Mouse (Mus musculus): ENCODE data around the gene Anks1b. TPM values are rescaled to one million over a fixed set of nuclear protein-coding genes. Genes with fewer than 3 reads are reported as not detected.
A peak's percentile ranks its signal among the peaks of the same experiment; 100 is the strongest.

The Anks1b gene
- polyA plus RNA-seq, 1 experiment from 2014 or later, result 52.2 TPM

- ATAC-seq (ENCODE audit: low FRiP score), result no peak
- Histone ChIP-seq H3K27ac (no peak overlapping the region), H3K9me3 (no peaks in the 10 kb centered on the region), H3K4me3 (no peak overlapping the region), H3K9ac (no peak overlapping the region), H3K27me3 (no peaks in the 10 kb centered on the region), H3K36me3 (no peaks in the 10 kb centered on the region), H3K4me1 (replicated peaks) (no peaks in the 10 kb centered on the region), H3K4me2 (no peak overlapping the region)
- WGBS, result 96% methylated on average over 2 of the region's 2 CpGs
These were observed 793.4 kb downstream of the Anks1b start for GRCm38 (mm10) chr10:90666746-90667145.

- no peak overlapping the region for H3K9ac ChIP-seq
- ATAC-seq (ENCODE audit: low FRiP score), result no peak
These were observed 797.0 kb downstream of the Anks1b start for GRCm38 (mm10) chr10:90670291-90670690.

GRCm38 (mm10) chr10:90672135-90672534 is 798.8 kb downstream of the Anks1b start:
- H3K9me3 ChIP-seq, result no peaks in the 10 kb centered on the region
- 88% methylated on average over 3 of the region's 3 CpGs for WGBS
- H3K9ac ChIP-seq, result no peak overlapping the region
- H3K4me1 ChIP-seq (replicated peaks), result no peaks in the 10 kb centered on the region
- H3K27ac ChIP-seq, result no peak overlapping the region
- H3K4me3 ChIP-seq, result no peak overlapping the region
- ATAC-seq (ENCODE audit: low FRiP score), result no peak
- H3K36me3 ChIP-seq, result no peaks in the 10 kb centered on the region
- H3K27me3 ChIP-seq, result no peaks in the 10 kb centered on the region
- no peak overlapping the region for H3K4me2 ChIP-seq

More at GRCm38 (mm10) chr10:90670291-90670690, 797.0 kb downstream of the Anks1b start:
- Histone ChIP-seq H3K9me3 (no peaks in the 10 kb centered on the region), H3K4me2 (no peak overlapping the region), H3K27me3 (no peaks in the 10 kb centered on the region), H3K27ac (no peak overlapping the region), H3K4me3 (no peak overlapping the region), H3K4me1 (replicated peaks) (no peaks in the 10 kb centered on the region), H3K36me3 (no peaks in the 10 kb centered on the region)
- WGBS, result 89% methylated on average over 3 of the region's 3 CpGs

GRCm38 (mm10) chr10:90674362-90674761 is 801.1 kb downstream of the Anks1b start:
- whole genome bisulfite sequencing, result 80% methylated on average over 10 of the region's 10 CpGs
- H3K4me3 ChIP-seq, result no peak overlapping the region
- ATAC-seq (ENCODE audit: low FRiP score), result no peak
- H3K9ac ChIP-seq, result no peak overlapping the region
- H3K4me2 ChIP-seq, result no peak overlapping the region
- H3K27me3 ChIP-seq, result no peaks in the 10 kb centered on the region
- H3K4me1 ChIP-seq (replicated peaks), result no peaks in the 10 kb centered on the region
- no peaks in the 10 kb centered on the region for H3K36me3 ChIP-seq
- no peak overlapping the region for H3K27ac ChIP-seq
- no peaks in the 10 kb centered on the region for H3K9me3 ChIP-seq

GRCm38 (mm10) chr10:90677421-90677820 is 804.1 kb downstream of the Anks1b start:
- WGBS, result 85% methylated on average over 3 of the region's 3 CpGs
- Histone ChIP-seq H3K4me1 (replicated peaks) (no peaks in the 10 kb centered on the region), H3K27me3 (no peaks in the 10 kb centered on the region), H3K9me3 (no peaks in the 10 kb centered on the region), H3K4me3 (no peak overlapping the region), H3K36me3 (no peaks in the 10 kb centered on the region), H3K9ac (no peak overlapping the region), H3K4me2 (no peak overlapping the region), H3K27ac (no peak overlapping the region)
- ATAC-seq (ENCODE audit: low FRiP score), result no peak

GRCm38 (mm10) chr10:90679713-90680470 is 806.6 kb downstream of the Anks1b start:
- Histone ChIP-seq H3K9me3 (no peaks in the 10 kb centered on the region), H3K4me2 (no peak overlapping the region), H3K36me3 (no peaks in the 10 kb centered on the region), H3K9ac (no peak overlapping the region), H3K27me3 (no peaks in the 10 kb centered on the region), H3K4me1 (replicated peaks) (no peaks in the 10 kb centered on the region), H3K27ac (no peak overlapping the region), H3K4me3 (no peak overlapping the region)
- no peak for ATAC-seq (ENCODE audit: low FRiP score)
- 83% methylated on average over 10 of the region's 10 CpGs for WGBS

GRCm38 (mm10) chr10:90683813-90684212 is 810.5 kb downstream of the Anks1b start:
- no peaks in the 10 kb centered on the region for H3K36me3 ChIP-seq
- H3K4me2 ChIP-seq, result no peak overlapping the region
- no peaks in the 10 kb centered on the region for H3K27me3 ChIP-seq
- no peaks in the 10 kb centered on the region for H3K4me1 ChIP-seq (replicated peaks)
- no peak for ATAC-seq (ENCODE audit: low FRiP score)
- no peak overlapping the region for H3K27ac ChIP-seq
- whole genome bisulfite sequencing, result 43% methylated on average over 3 of the region's 3 CpGs
- H3K9ac ChIP-seq, result no peak overlapping the region
- no peak overlapping the region for H3K4me3 ChIP-seq
- H3K9me3 ChIP-seq, result no peaks in the 10 kb centered on the region

GRCm38 (mm10) chr10:90685367-90685766 is 812.1 kb downstream of the Anks1b start:
- ATAC-seq (ENCODE audit: low FRiP score), result no peak
- H3K4me2 ChIP-seq, result no peak overlapping the region
- H3K9me3 ChIP-seq, result no peaks in the 10 kb centered on the region
- H3K4me1 ChIP-seq (replicated peaks), result 0 out of 2 replicates have a peak, but pooled peaks cover 3% of the 10 kb centered on the region
- H3K4me3 ChIP-seq, result no peak overlapping the region
- H3K27me3 ChIP-seq, result no peaks in the 10 kb centered on the region
- 79% methylated on average over 4 of the region's 4 CpGs for WGBS
- H3K36me3 ChIP-seq, result no peaks in the 10 kb centered on the region
- no peak overlapping the region for H3K9ac ChIP-seq
- H3K27ac ChIP-seq, result no peak overlapping the region

GRCm38 (mm10) chr10:90688153-90688552 is 814.8 kb downstream of the Anks1b start:
- Histone ChIP-seq H3K27ac (no peak overlapping the region), H3K4me2 (no peak overlapping the region), H3K4me3 (no peak overlapping the region), H3K36me3 (no peaks in the 10 kb centered on the region), H3K9ac (no peak overlapping the region), H3K4me1 (replicated peaks) (0 out of 2 replicates have a peak, but pooled peaks cover 3% of the 10 kb centered on the region), H3K27me3 (no peaks in the 10 kb centered on the region), H3K9me3 (no peaks in the 10 kb centered on the region)
- no peak for ATAC-seq (ENCODE audit: low FRiP score)
- WGBS, result 87% methylated on average over 5 of the region's 5 CpGs

- 76% methylated on average over 13 of the region's 13 CpGs for WGBS
- ATAC-seq (ENCODE audit: low FRiP score), result no peak
- Histone ChIP-seq H3K9ac (no peak overlapping the region), H3K9me3 (no peaks in the 10 kb centered on the region), H3K4me1 (replicated peaks) (0 out of 2 replicates have a peak, but pooled peaks cover 3% of the 10 kb centered on the region), H3K36me3 (no peaks in the 10 kb centered on the region), H3K4me2 (no peak overlapping the region), H3K4me3 (no peak overlapping the region), H3K27ac (no peak overlapping the region), H3K27me3 (no peaks in the 10 kb centered on the region)
These were observed 815.5 kb downstream of the Anks1b start for GRCm38 (mm10) chr10:90688696-90689252.

- H3K27ac ChIP-seq, result no peak overlapping the region
- 0 out of 2 replicates have a peak, but pooled peaks cover 3% of the 10 kb centered on the region for H3K4me1 ChIP-seq (replicated peaks)
- no peak overlapping the region for H3K4me3 ChIP-seq
- no peak overlapping the region for H3K9ac ChIP-seq
- H3K9me3 ChIP-seq, result no peaks in the 10 kb centered on the region
- no peak overlapping the region for H3K4me2 ChIP-seq
- 0 out of 2 replicates have a peak, but pooled peaks have one; percentile 30 for ATAC-seq (ENCODE audit: low FRiP score)
- H3K36me3 ChIP-seq, result no peaks in the 10 kb centered on the region
- H3K27me3 ChIP-seq, result no peaks in the 10 kb centered on the region
- WGBS, result 55% methylated on average over 11 of the region's 11 CpGs
These were observed 816.7 kb downstream of the Anks1b start for GRCm38 (mm10) chr10:90689854-90690513.

- H3K4me2 ChIP-seq, result no peak overlapping the region
- no peak overlapping the region for H3K9ac ChIP-seq
- H3K9me3 ChIP-seq, result no peaks in the 10 kb centered on the region
- no peaks in the 10 kb centered on the region for H3K27me3 ChIP-seq
- no peak for ATAC-seq (ENCODE audit: low FRiP score)
- H3K36me3 ChIP-seq, result no peaks in the 10 kb centered on the region
- H3K27ac ChIP-seq, result no peak overlapping the region
- H3K4me1 ChIP-seq (replicated peaks), result peaks cover 30% of the 10 kb centered on the region; the same call in 1 of the 2 replicates
- 76% methylated on average over 5 of the region's 5 CpGs for WGBS
- H3K4me3 ChIP-seq, result no peak overlapping the region
These were observed 823.4 kb downstream of the Anks1b start for GRCm38 (mm10) chr10:90696687-90697086.

All from hindbrain, embryonic 13.5 days (tissue).